Mouse (Mus musculus): ENCODE measurements around the gene Gbgt1. TPM values are rescaled to one million over a fixed set of nuclear protein-coding genes. Genes with fewer than 3 reads are reported as not detected.

The Gbgt1 gene
- polyA plus RNA-seq, 1 experiment: not detected

GRCm38 (mm10) chr2:28524406-28524805, 27.7 kb downstream of the Gbgt1 start:
- Histone ChIP-seq H3K4me1 (ENCODE audit: control insufficient read depth, insufficient read depth, low read length) (peaks cover 71% of the 10 kb centered on the region), H3K27ac (ENCODE audit: insufficient read depth, low read depth, low read length) (peak overlapping the region; percentile 93), H3K4me3 (ENCODE audit: insufficient read depth, low read depth, low read length) (no peak overlapping the region)
- TF ChIP-seq POLR2A (IDR thresholded peaks at IDR 0.05; ENCODE audit: insufficient read depth, low read depth, low read length): no peak
- no peak for TF ChIP-seq CTCF (IDR thresholded peaks at IDR 0.05; ENCODE audit: insufficient read depth, low read depth, low read length)
- 69% methylated on average over 10 of the region's 10 CpGs for WGBS

- Histone ChIP-seq H3K4me1 (ENCODE audit: control insufficient read depth, insufficient read depth, low read length) (peaks cover 77% of the 10 kb centered on the region), H3K4me3 (ENCODE audit: insufficient read depth, low read depth, low read length) (no peak overlapping the region), H3K27ac (ENCODE audit: insufficient read depth, low read depth, low read length) (peak overlapping the region; percentile 93)
- no peak for TF ChIP-seq POLR2A (IDR thresholded peaks at IDR 0.05; ENCODE audit: insufficient read depth, low read depth, low read length)
- no peak for TF ChIP-seq CTCF (IDR thresholded peaks at IDR 0.05; ENCODE audit: insufficient read depth, low read depth, low read length)
- 22% methylated on average over 11 of the region's 11 CpGs for WGBS
Observed at GRCm38 (mm10) chr2:28525219-28525942, 28.7 kb downstream of the Gbgt1 start.

GRCm38 (mm10) chr2:28525943-28526876, 29.5 kb downstream of the Gbgt1 start:
- 49% methylated on average over 12 of the region's 12 CpGs for WGBS
- H3K27ac ChIP-seq (ENCODE audit: insufficient read depth, low read depth, low read length): peak overlapping the region; percentile 93
- H3K4me3 ChIP-seq (ENCODE audit: insufficient read depth, low read depth, low read length): no peak overlapping the region
- H3K4me1 ChIP-seq (ENCODE audit: control insufficient read depth, insufficient read depth, low read length): peaks cover 77% of the 10 kb centered on the region
- TF ChIP-seq CTCF (IDR thresholded peaks at IDR 0.05; ENCODE audit: insufficient read depth, low read depth, low read length) (peak; percentile 6; the same call in 1 of the 2 replicates), POLR2A (IDR thresholded peaks at IDR 0.05; ENCODE audit: insufficient read depth, low read depth, low read length) (no peak)

- TF ChIP-seq POLR2A (IDR thresholded peaks at IDR 0.05; ENCODE audit: insufficient read depth, low read depth, low read length) (no peak), CTCF (IDR thresholded peaks at IDR 0.05; ENCODE audit: insufficient read depth, low read depth, low read length) (no peak)
- 85% methylated on average over 20 of the region's 20 CpGs for WGBS
- H3K27ac ChIP-seq (ENCODE audit: insufficient read depth, low read depth, low read length): no peak overlapping the region
- peaks cover 69% of the 10 kb centered on the region for H3K4me1 ChIP-seq (ENCODE audit: control insufficient read depth, insufficient read depth, low read length)
- no peak overlapping the region for H3K4me3 ChIP-seq (ENCODE audit: insufficient read depth, low read depth, low read length)
Observed at GRCm38 (mm10) chr2:28527436-28528353, 31.0 kb downstream of the Gbgt1 start.

GRCm38 (mm10) chr2:28528354-28528730, 31.7 kb downstream of the Gbgt1 start:
- H3K27ac ChIP-seq (ENCODE audit: insufficient read depth, low read depth, low read length): no peak overlapping the region
- TF ChIP-seq CTCF (IDR thresholded peaks at IDR 0.05; ENCODE audit: insufficient read depth, low read depth, low read length) (no peak), POLR2A (IDR thresholded peaks at IDR 0.05; ENCODE audit: insufficient read depth, low read depth, low read length) (no peak)
- H3K4me1 ChIP-seq (ENCODE audit: control insufficient read depth, insufficient read depth, low read length): peaks cover 72% of the 10 kb centered on the region
- H3K4me3 ChIP-seq (ENCODE audit: insufficient read depth, low read depth, low read length): no peak overlapping the region
- WGBS: 85% methylated on average over 7 of the region's 7 CpGs

GRCm38 (mm10) chr2:28529856-28530255, 33.2 kb downstream of the Gbgt1 start:
- 82% methylated on average over 4 of the region's 4 CpGs for WGBS
- no peak overlapping the region for H3K4me3 ChIP-seq (ENCODE audit: insufficient read depth, low read depth, low read length)
- H3K4me1 ChIP-seq (ENCODE audit: control insufficient read depth, insufficient read depth, low read length): peaks cover 71% of the 10 kb centered on the region
- H3K27ac ChIP-seq (ENCODE audit: insufficient read depth, low read depth, low read length): no peak overlapping the region
- TF ChIP-seq POLR2A (IDR thresholded peaks at IDR 0.05; ENCODE audit: insufficient read depth, low read depth, low read length): no peak
- TF ChIP-seq CTCF (IDR thresholded peaks at IDR 0.05; ENCODE audit: insufficient read depth, low read depth, low read length): no peak

GRCm38 (mm10) chr2:28530311-28530710, 33.6 kb downstream of the Gbgt1 start:
- no peak overlapping the region; the same call in 1 of the 2 replicates for H3K27ac ChIP-seq (ENCODE audit: insufficient read depth, low read depth, low read length)
- peaks cover 71% of the 10 kb centered on the region for H3K4me1 ChIP-seq (ENCODE audit: control insufficient read depth, insufficient read depth, low read length)
- TF ChIP-seq POLR2A (IDR thresholded peaks at IDR 0.05; ENCODE audit: insufficient read depth, low read depth, low read length) (no peak), CTCF (IDR thresholded peaks at IDR 0.05; ENCODE audit: insufficient read depth, low read depth, low read length) (no peak)
- 72% methylated on average over 7 of the region's 7 CpGs for WGBS
- no peak overlapping the region for H3K4me3 ChIP-seq (ENCODE audit: insufficient read depth, low read depth, low read length)

Measured in olfactory bulb, adult 2 months (tissue).